Mouse (Mus musculus): ENCODE results near the gene Ccdc162.

Gene Ccdc162

GRCm38 (mm10) chr10:41538986-41539385 lies 177.4 kb downstream of the Ccdc162 start:
- DNase-seq (ENCODE audit: low read depth, low spot score), result no peak

- DNase-seq (ENCODE audit: low read depth, low spot score), result no peak
Measured at GRCm38 (mm10) chr10:41537983-41538330, 178.5 kb downstream of the Ccdc162 start.

GRCm38 (mm10) chr10:41537226-41537982 lies 179.0 kb downstream of the Ccdc162 start:
- no peak for DNase-seq (ENCODE audit: low read depth, low spot score)

DNA sequence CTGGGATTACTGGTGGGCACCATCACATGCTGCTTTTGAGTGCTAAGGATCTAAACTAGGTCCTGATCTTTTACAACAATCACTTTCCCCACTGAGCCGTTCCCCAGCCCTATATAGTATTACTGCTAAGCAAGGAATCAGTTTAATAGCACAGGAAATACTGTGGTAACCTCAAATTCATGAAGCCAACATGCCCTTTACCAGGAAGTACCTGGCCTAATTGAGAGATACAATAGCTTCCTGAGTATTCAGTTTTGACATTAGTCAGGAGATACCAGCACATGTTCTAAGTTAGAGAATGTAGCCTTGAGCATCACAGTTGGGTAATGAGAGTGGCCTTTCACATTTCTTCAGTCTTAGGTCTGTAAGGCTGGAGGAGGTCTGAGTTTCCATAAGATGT lies 179.7 kb downstream of the Ccdc162 start:
- no peak for DNase-seq (ENCODE audit: low read depth, low spot score)

DNA sequence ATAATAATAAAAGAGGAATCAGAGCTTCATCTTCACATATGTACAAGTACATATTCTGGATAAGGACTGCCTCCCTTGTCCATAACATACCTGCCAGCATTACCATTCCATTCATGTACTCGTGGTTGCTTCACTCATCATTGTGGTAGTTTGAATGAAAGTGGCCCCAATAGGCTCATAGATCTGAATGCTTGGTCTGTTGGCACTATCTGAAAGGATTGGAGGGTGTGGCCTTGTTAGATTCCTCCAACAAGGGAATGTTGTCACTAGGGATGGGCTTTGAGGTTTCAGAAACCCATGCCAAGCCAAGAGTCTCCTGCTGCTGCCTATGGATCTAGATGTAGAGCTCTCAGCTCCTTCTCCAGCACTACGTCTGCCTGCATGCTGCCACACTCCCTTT lies 180.4 kb downstream of the Ccdc162 start:
- no peak for DNase-seq (ENCODE audit: low read depth, low spot score)

GRCm38 (mm10) chr10:41529972-41530371 lies 186.5 kb downstream of the Ccdc162 start:
- DNase-seq (ENCODE audit: low read depth, low spot score), result no peak

- no peak for DNase-seq (ENCODE audit: low read depth, low spot score)
Measured at GRCm38 (mm10) chr10:41525696-41526095, 190.7 kb downstream of the Ccdc162 start.

DNA sequence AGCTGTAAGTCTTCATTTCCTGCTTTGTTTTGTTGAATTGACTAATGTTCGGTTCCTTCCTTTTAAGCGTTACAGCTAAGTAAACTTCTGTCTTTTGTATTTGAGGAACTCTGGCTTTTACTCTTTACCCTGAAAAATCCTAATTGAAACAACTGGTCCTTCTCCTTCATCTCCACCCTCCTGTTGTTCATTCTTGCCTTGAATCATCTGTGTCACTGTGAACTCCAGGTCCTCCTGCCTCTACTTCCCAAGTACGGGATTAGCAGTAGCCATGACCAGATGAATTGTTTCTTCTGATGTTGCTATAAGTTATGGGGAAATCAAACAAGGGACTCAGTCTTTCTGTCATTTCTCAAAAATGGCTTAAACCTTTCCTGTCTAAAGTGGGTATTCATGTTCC lies 193.0 kb downstream of the Ccdc162 start:
- no peak for DNase-seq (ENCODE audit: low read depth, low spot score)

DNA sequence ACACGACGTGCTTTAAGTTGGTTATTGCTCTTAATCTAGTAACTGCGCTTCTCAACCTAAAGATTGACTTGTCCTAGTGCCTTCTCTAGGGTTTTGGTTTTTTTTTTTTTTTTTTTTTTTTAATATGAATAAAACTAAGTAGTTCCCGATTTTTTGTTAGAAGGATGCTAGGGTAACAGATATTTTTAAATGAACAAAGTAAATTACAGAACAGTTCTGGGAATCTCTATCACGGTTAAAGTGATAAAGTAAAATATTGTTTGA lies 196.1 kb downstream of the Ccdc162 start:
- no peak for DNase-seq (ENCODE audit: low read depth, low spot score)

GRCm38 (mm10) chr10:41519640-41520409 lies 196.6 kb downstream of the Ccdc162 start:
- DNase-seq (ENCODE audit: low read depth, low spot score), result no peak

DNA sequence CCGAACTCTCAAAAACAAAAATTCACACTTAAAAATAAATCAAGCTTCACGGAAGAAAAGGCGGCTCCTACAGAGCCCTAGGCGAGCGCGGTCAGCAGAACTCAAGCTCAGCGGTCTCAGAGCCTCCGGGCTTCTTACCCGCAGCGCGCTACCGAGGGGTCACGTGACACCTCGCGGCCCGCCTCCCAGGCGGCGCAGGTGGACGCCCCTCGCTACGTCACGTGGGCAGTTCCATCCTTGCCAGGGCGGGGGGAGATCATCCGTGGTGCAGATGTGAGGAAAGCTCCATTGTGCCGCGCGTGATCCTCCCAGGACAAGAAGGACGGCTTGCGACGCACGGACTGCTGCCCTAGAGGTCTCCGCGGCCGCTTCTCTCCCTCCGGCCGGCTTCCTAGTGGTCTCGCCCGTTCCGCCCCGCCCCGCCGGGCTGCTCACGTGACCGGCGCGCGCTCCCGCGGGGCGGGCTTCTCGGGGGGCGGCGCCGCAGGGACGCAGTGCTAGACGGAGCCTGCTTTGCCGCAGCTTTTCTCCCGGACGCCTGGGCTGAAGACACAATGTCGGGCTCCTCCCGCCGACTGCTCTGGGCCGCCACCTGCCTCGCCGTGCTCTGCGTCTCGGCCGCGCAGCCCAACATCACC lies 197.3 kb downstream of the Ccdc162 start, which contains the start of gene Cd164:
TSS of gene Cd164 (plus strand) at position 434 of the 638 bp plus-strand sequence.
- peak; percentile 96 for DNase-seq (ENCODE audit: low read depth, low spot score)

DNA sequence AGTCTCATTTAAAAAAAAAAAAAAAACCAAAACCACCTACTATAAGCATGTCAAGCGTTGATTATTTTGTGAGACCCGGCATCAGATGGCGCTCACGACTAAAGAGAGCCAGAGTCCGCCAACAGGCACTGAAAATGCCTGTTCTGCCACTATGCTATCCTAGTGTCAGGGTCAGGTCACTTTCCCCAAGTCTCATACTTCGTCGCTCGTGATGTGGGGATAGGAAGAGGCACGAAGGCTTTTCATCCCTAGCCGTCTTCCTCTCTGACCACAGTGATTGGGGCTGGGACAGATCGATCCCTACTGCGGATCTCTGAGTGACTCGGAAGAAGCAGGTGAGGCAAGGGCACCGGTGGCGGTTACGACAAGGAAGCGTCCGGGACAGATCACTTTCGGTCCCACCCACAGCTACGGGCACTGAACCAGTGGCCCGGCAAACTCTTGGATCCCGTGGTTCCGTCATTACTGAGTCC lies 197.9 kb downstream of the Ccdc162 start:
- DNase-seq (ENCODE audit: low read depth, low spot score), result peak; percentile 67

DNA sequence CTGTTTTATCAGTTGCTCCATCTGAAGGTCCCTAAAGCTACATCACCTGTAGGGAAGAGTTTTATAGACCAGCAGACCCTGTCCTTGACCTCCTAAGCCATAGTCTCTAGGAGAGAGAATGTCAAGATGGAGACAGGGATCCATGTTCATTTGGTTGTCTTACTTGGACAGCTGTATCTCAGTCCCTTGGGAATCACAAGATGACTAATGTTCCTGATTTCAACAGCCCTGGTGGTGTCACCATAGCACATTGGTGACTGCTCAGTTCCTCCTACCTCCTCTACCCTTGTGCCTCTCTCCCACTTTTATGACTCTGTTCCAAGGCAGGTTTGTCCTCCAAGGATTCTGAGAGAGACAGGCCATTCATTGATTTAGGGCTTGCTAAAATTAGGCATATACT lies 201.5 kb downstream of the Ccdc162 start:
- no peak for DNase-seq (ENCODE audit: low read depth, low spot score)

GRCm38 (mm10) chr10:41514301-41514700 lies 202.1 kb downstream of the Ccdc162 start:
- no peak for DNase-seq (ENCODE audit: low read depth, low spot score)

- no peak for DNase-seq (ENCODE audit: low read depth, low spot score)
Measured at GRCm38 (mm10) chr10:41509160-41509559, 207.3 kb downstream of the Ccdc162 start.

DNA sequence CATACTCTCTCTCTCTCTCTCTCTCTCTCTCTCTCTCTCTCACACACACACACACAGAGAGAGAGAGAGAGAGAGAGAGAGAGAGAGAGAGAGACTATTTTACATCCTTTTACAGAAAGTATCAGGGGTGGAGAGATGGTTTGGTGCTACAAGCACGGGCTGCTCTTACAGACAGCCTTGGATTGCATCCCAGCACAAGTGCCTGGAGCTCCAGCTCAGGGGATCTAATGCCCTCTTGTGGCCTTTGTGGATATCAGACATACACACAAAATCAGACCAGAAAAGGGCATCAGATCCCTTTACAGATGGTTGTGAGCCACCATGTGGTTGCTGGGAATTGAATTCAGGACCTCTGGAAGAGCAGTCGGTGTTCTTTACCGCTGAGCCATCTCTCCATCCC lies 211.0 kb downstream of the Ccdc162 start:
- DNase-seq (ENCODE audit: low read depth, low spot score), result peak; percentile 70

- DNase-seq (ENCODE audit: low read depth, low spot score), result no peak
Measured at GRCm38 (mm10) chr10:41504996-41505395, 211.4 kb downstream of the Ccdc162 start.

GRCm38 (mm10) chr10:41500941-41501340 lies 215.5 kb downstream of the Ccdc162 start:
- DNase-seq (ENCODE audit: low read depth, low spot score), result no peak

DNA sequence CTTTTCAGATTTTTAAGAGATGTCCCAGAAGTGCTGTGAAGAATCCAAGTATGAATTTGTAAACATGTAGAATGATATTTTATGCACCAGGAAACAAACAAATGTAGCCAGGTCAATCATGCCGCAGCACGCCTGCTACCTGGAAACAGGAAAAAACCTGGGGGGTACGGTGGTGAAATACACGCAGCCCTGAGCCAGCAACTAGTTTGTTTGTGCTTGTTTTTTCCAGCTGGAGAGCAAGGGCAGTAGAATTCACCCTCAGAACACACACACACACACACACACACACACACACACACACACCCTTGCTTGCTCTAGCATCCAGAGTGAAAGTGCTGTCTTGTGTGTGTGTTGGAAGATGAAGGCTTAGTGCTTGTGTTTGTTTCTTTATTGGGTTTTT lies 225.3 kb downstream of the Ccdc162 start:
- no peak for DNase-seq (ENCODE audit: low read depth, low spot score)

DNA sequence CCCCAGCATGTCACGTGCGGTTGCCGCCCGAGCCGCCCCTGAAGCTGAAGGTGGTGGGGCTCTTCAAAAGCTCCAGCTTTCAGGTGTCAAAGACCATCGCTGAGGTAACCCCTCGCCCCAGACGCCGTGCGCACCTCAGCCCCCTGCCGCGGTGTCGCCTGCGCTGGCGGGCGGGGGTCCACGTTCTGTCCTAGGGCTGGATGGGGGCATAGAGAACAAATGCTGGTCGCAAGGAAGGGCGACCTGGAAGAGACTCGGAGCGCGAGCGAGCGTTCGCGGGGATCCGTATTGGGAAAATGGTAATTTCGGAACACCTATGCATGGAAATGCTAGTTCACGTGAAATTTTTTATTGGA lies 225.9 kb downstream of the Ccdc162 start:
- no peak for DNase-seq (ENCODE audit: low read depth, low spot score)

DNA sequence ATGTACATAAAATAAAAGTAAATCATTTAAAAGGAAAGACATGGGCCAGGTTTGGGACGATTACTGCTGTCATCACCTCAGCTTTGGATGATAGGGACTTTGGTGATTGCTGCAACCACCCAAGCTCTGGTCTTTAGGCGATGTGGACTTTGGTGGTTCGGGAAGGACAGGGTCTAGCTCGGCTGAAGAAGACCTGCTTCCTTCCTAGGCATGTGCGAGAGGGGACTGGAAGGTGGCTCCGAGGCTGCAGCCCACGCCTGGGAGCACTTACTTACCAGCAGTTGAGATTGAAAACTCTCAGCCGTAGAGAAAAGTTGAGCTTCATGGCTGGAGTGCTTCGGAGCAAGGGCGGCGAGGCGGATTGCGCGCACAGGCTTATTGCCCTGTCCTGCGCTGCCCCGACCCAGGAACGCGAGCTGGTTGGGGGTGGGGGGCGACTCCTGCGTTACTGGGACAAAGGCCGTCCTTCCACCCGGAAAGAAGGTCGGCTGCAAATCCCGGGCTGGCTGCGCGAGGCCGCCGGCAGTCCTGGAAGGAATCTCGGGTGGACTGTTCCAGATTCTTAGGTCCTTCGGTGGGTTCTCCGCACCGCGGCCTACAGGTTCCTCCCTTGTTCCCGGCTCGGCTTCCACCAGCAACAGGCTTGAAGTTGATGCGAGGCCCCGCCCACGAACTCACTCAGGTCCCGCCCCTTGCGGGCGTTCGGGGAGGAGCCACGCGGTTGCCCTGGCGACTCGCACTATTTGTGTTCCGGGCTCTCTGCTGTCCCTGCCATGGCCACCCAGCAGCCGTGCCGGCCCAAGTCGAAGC lies 226.5 kb downstream of the Ccdc162 start, which contains the start of the genes Smpd2 and Ppil6:
TSS of gene Smpd2 (minus strand) at position 662 of the 810 bp plus-strand sequence.
TSS of gene Ppil6 (plus strand) at position 732 of the 810 bp plus-strand sequence.
- DNase-seq (ENCODE audit: low read depth, low spot score), result peak; percentile 84

GRCm38 (mm10) chr10:41489294-41489693 lies 227.1 kb downstream of the Ccdc162 start:
- no peak for DNase-seq (ENCODE audit: low read depth, low spot score)

All from retina, postnatal 7 days (tissue).